Mouse (Mus musculus): ENCODE results near the gene H60b. TPM values are rescaled to one million over a fixed set of nuclear protein-coding genes. Genes with fewer than 3 reads are reported as not detected.
"Not testable (repeated sequence)": the region's sequence is repeated elsewhere in the genome, so short reads cannot be mapped to it uniquely, and the experiment has no call there.

The H60b gene
- polyA plus RNA-seq, 1 experiment from 2014 or later = 1.3 TPM

DNA sequence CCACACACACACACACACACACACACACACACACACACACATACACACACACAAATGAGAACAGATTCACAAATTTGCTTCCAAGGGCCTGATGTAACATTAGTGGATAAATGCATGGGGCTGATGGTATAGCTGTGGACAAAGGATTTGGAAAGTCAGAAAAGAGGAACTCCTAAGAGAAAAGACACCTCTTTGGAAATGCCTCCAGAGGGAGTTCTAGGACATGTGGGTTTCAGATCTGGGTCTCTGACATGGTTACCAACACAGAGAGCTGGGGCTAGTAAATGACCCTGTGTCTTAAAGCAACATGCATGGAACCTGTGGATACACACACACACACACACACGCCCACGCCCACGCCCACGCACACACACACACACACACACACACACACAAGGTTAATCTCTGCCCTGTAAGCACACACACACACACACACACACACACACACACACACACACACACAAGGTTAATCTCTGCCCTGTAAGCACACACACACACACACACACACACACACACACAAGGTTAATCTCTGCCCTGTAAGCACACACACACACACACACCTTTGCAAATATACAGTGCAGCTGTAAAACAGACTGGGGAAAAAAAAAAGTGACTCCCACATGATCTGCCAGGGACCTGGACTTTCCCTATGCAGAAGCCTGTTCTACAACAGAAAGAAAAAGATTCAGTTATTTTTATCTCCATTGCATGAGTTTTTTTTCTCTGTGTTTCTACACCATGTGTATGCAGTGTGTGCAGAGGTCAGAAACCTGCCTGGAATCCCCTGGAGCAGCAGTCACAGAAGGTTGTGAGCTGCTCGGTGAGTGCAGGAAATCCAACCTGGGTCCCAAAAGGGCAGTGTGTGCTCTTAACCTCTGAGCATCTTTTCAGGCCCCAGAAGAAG is 14.3 kb downstream of the H60b start:
- not testable (repeated sequence) for H3K36me3 ChIP-seq; H3K9me3 ChIP-seq; H3K9ac ChIP-seq; H3K4me3 ChIP-seq; H3K4me1 ChIP-seq; ATAC-seq (ENCODE audit: borderline replicate concordance, extremely low read depth, low FRiP score, low TSS enrichment); H3K27me3 ChIP-seq; H3K27ac ChIP-seq
- peak overlapping the region; percentile 39 for H3K4me2 ChIP-seq
- WGBS = 64% methylated on average over 4 of the region's 5 CpGs

DNA sequence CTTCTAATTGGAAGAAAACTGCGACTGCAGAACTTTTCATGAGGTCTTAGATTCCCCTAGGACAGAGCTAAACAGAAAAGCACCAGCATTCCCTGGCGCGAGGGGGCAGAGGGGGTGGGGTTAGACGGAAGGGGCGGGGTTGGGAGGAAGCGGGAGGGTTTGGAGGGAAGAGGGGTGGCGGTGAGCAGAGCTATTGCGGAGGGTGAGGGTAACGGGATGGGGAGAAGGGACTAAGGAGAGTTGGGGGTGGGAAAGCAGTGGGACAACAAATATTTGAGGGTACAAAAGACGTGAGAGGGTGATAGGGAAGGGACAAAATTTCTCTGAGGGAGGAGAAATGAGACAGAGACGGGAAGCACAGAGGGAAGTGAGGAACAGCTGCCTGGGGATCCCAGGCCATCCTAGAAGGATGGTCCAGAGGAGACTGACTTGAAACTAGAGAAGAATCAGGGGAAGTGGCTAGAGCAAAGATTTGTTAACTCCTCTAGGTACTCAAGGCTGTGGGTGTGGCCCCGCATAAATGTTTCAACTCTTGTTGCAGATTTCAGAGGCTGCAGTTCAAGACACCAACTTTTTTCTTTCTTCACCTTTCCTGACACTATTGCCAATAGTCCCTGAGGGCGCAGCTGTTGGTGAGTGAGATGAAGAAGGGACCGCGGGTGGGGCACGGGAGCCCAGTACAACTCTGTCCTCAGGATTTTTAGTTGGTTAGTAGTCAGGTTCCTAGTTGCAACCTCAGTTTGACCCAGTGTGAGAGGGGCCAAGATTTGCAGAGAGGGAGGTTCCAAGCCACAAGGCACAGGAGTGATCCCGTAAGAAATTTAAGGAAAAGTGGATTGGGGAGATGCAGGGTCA is 15.2 kb downstream of the H60b start:
- H3K27ac ChIP-seq, H3K36me3 ChIP-seq, H3K9me3 ChIP-seq, H3K4me1 ChIP-seq, H3K9ac ChIP-seq, H3K4me3 ChIP-seq, H3K27me3 ChIP-seq: not testable (repeated sequence)
- ATAC-seq (ENCODE audit: borderline replicate concordance, extremely low read depth, low FRiP score, low TSS enrichment) = peak; percentile 77
- peak overlapping the region; percentile 39 for H3K4me2 ChIP-seq
- WGBS = 17% methylated on average over 11 of the region's 17 CpGs

DNA sequence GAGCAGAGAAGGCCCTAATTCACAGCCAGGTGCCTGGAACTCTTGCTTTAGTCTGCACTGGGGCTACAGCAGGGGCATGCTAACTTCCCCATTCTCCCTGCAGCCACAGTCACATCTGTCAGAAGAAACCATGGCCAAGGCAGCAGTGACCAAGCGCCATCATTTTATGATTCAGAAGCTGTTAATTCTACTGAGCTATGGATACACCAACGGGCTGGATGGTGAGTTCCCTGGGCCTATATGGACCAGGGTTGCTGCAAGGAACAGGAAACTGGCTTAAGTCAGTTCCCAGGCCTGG is 15.8 kb downstream of the H60b start:
- not testable (repeated sequence) for H3K9ac ChIP-seq; H3K4me1 ChIP-seq; H3K27ac ChIP-seq; H3K9me3 ChIP-seq; H3K36me3 ChIP-seq; H3K4me3 ChIP-seq; H3K27me3 ChIP-seq; H3K4me2 ChIP-seq; ATAC-seq (ENCODE audit: borderline replicate concordance, extremely low read depth, low FRiP score, low TSS enrichment)
- 75% methylated on average over 2 of the region's 2 CpGs for WGBS

DNA sequence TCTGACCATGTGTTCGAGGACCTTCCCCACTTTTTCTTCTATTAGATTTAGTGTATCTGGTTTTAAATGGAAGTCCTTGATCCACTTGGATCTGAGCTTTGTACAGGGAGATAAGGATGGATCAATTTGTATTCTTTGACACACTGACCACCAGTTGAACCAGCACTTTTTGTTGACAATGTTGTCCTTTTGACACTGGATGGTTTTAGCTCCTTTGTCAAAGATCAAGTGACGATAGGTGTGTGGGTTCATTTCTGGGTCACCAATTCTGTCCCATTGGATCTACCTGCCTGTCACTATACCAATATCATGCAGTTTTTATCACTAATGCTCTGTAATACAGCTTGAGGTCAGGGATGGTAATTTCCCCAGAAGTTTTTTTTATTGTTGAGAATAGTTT is 18.1 kb downstream of the H60b start:
- not testable (repeated sequence) for ATAC-seq (ENCODE audit: borderline replicate concordance, extremely low read depth, low FRiP score, low TSS enrichment); H3K4me3 ChIP-seq; H3K9me3 ChIP-seq; H3K27ac ChIP-seq; H3K4me2 ChIP-seq; H3K27me3 ChIP-seq; H3K4me1 ChIP-seq; H3K36me3 ChIP-seq; H3K9ac ChIP-seq
- 59% methylated on average over 2 of the region's 2 CpGs for WGBS

DNA sequence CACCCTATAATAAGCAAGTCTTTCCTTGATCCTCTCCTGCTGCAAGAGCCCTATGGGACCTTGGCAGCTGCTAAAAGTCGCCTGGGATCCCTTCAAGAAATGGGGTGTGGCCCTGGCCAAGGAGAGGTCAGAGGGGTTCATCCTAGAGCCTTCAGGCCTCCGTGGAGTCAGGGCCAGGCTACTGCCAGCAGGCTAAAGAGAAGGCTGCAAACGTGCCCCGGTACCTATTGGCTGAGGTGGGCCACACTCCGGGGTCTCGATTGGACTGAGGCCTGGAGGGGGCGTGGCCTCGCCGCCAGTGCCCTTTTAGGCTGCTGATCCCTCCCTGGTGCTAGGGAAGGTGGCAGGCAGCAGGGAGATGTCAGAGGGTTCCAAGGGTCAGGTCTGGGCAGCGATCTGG is 32.6 kb downstream of the H60b start:
- WGBS = 5% methylated on average over 6 of the region's 10 CpGs

GRCm38 (mm10) chr10:22201352-22201751 is 43.0 kb downstream of the H60b start:
- WGBS = 100% methylated on average over 1 of the region's 3 CpGs
- ATAC-seq (ENCODE audit: borderline replicate concordance, extremely low read depth, low FRiP score, low TSS enrichment); H3K9ac ChIP-seq; H3K27ac ChIP-seq; H3K9me3 ChIP-seq; H3K36me3 ChIP-seq; H3K4me2 ChIP-seq; H3K27me3 ChIP-seq; H3K4me3 ChIP-seq; H3K4me1 ChIP-seq: not testable (repeated sequence)

More for the DNA sequence above, 32.6 kb downstream of the H60b start:
- not testable (repeated sequence) for H3K27me3 ChIP-seq, H3K27ac ChIP-seq, H3K36me3 ChIP-seq, H3K4me1 ChIP-seq, H3K9me3 ChIP-seq, H3K9ac ChIP-seq, H3K4me2 ChIP-seq, H3K4me3 ChIP-seq
- ATAC-seq (ENCODE audit: borderline replicate concordance, extremely low read depth, low FRiP score, low TSS enrichment) = 0 out of 2 replicates have a peak, but pooled peaks have one; percentile 31

- H3K4me1 ChIP-seq, H3K9me3 ChIP-seq, H3K4me2 ChIP-seq, H3K27ac ChIP-seq, H3K9ac ChIP-seq, H3K4me3 ChIP-seq, H3K27me3 ChIP-seq, H3K36me3 ChIP-seq: not testable (repeated sequence)
- no CpG with 5 or more reads among the region's 2 CpGs for WGBS
- ATAC-seq (ENCODE audit: borderline replicate concordance, extremely low read depth, low FRiP score, low TSS enrichment) = 0 out of 2 replicates have a peak, but pooled peaks have one; percentile 31
Observed at GRCm38 (mm10) chr10:22202784-22203583, 44.6 kb downstream of the H60b start.

GRCm38 (mm10) chr10:22206443-22206842 is 48.1 kb downstream of the H60b start:
- H3K9me3 ChIP-seq; H3K27me3 ChIP-seq; H3K9ac ChIP-seq; H3K4me3 ChIP-seq; H3K4me1 ChIP-seq; H3K4me2 ChIP-seq; ATAC-seq (ENCODE audit: borderline replicate concordance, extremely low read depth, low FRiP score, low TSS enrichment); H3K36me3 ChIP-seq; H3K27ac ChIP-seq: not testable (repeated sequence)
- WGBS = 32% methylated on average over 1 of the region's 1 CpGs

- WGBS = 2% methylated on average over 8 of the region's 11 CpGs
- not testable (repeated sequence) for H3K4me1 ChIP-seq, H3K27ac ChIP-seq, H3K27me3 ChIP-seq, H3K36me3 ChIP-seq, H3K4me2 ChIP-seq, H3K9me3 ChIP-seq, H3K4me3 ChIP-seq, H3K9ac ChIP-seq
- peak; percentile 85 for ATAC-seq (ENCODE audit: borderline replicate concordance, extremely low read depth, low FRiP score, low TSS enrichment)
Observed at GRCm38 (mm10) chr10:22212012-22212696, 53.8 kb downstream of the H60b start.

- not testable (repeated sequence) for H3K4me2 ChIP-seq, H3K27ac ChIP-seq, H3K27me3 ChIP-seq, H3K9me3 ChIP-seq, H3K4me1 ChIP-seq, H3K4me3 ChIP-seq, H3K36me3 ChIP-seq, H3K9ac ChIP-seq
- no CpG with 5 or more reads among the region's 7 CpGs for WGBS
- ATAC-seq (ENCODE audit: borderline replicate concordance, extremely low read depth, low FRiP score, low TSS enrichment) = peak; percentile 78; the same call in 1 of the 2 replicates
Observed at GRCm38 (mm10) chr10:22223474-22224349, 65.3 kb downstream of the H60b start.

GRCm38 (mm10) chr10:22265060-22265459 is 106.7 kb downstream of the H60b start:
- Histone ChIP-seq H3K9ac (no peak overlapping the region), H3K9me3 (0 out of 2 replicates have a peak, but pooled peaks cover 3% of the 10 kb centered on the region), H3K27me3 (no peaks in the 10 kb centered on the region), H3K4me1 (no peaks in the 10 kb centered on the region), H3K27ac (no peak overlapping the region), H3K4me3 (no peak overlapping the region), H3K36me3 (no peaks in the 10 kb centered on the region), H3K4me2 (no peak overlapping the region)
- ATAC-seq (ENCODE audit: borderline replicate concordance, extremely low read depth, low FRiP score, low TSS enrichment) = no peak
- 88% methylated on average over 8 of the region's 8 CpGs for WGBS
